Mouse (Mus musculus) T-helper 2 cell (primary cell): ENCODE results near the gene Nectin1.

Experiments used
- in situ Hi-C: fragments of 300-600 bp; cut with MboI, MseI; formaldehyde crosslinking; loops from one replicate; pipeline ENCODE4 v1.15.1; 2025; ENCODE audit warnings: high pct_unique_total_duplicates

The Nectin1 gene

DNA sequence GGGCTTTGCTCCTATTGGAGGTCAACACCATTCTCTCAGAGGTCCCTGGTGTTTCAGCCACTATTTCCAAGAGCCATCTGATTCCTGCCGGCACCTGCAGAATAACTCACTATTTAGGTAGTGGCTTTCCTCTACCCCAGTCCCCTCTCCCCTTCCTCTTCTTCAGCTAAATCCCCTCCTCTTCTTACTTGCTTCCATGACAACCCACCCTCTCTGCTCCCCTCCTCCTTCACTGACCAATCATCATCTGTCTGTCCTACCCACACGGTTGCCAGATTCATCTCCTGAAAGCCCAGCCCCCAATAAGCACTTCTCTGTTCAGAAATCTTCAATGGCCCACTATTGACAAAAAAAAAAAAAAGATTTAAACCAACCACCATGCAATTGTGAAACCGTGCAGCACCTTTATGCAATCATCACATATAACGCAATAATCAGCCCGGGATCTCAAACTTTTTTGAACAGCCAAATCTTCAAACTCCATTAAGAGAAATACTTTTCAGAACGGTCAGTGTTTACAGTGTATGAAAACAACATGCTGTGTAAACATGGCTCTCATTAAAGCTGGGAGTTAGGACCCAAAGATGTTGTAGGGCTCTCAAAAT is 5.2 kb upstream of the Nectin1 start:
- in situ Hi-C loops, result loop anchor here (25.0 kb wide), 1 partner anchor 349 kb away; no protein-coding TSS in a partner anchor

DNA sequence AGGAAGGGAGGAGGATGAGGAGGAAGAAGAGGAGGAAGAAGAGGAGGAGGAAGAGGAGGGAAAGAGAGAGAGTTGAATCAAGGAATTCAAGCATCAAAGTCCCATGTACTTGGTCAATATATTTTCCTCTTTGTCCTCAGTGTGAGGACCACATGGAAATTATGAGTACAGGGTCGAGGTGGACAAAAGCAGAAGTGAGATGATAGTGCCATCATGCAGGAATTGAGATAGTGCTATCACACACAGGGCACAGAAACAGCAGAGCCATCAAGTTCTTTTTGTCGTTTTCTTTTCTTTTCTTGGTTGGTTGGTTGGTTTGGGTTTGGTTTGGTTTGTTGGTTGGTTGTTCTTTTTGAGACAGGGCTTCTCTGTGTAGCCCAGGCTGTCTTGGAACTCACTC is 2.5 kb upstream of the Nectin1 start:
- in situ Hi-C loops, result loop anchor here (25.0 kb wide), 1 partner anchor 346 kb away; no protein-coding TSS in a partner anchor

DNA sequence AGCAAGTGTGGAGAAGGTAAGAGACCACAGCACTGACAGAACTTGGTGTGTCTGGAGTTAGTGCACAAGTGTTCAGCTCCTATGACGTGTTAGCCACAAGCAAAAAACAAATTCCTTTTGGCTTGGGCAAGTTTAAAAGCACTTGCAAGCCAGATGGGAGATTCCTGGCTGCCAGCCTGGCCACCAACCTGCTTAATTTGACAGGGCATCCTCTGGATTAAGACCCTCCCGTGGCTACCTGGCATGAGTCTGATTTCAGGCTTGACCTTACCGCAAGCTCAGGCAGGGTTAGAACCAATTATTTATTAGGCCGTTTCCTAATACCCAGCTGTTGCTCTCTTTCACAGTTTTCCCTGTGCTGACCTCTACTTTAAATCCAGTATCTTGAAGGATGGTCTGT is 1.7 kb upstream of the Nectin1 start:
- in situ Hi-C loops, result loop anchor here (25.0 kb wide), 1 partner anchor 345 kb away; no protein-coding TSS in a partner anchor

DNA sequence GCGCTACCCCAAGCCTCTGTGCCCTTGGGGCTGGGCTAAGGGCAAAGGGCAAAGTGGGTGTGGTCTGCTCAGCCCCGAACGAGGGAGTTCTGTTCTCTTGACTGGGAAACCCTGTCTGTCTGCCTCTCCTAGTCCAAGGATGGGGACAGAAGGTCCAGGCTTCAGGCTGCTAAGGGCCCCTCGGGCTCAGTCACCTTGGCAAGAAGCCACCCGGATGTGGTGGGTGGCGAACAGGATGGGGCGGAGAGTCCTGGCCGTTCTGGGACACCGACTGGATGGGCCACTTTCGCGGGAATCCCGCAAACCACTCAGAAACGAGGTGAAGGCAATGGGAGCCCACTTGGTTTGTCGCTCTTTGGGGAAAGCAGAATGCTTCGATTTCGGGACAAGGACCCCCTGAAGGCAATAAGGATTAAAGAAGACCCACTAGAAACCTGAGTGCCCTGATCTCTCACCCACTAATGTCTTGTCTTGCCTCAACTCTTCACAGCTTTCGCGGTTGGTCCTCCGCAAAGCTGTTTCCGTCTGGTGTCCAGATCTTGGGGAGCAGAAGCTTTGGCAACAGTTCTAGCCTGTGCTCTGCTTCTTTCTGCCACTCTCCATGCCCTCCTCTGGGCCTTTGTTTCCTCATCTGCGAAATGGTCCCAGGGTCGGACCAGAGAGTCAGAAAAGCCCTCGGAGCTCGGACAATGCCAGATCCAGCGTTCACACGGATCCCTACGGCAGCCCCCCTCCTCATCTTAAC is 710 bp upstream of the Nectin1 start:
- in situ Hi-C loops, result loop anchor here (25.0 kb wide), 1 partner anchor 344 kb away; no protein-coding TSS in a partner anchor

DNA sequence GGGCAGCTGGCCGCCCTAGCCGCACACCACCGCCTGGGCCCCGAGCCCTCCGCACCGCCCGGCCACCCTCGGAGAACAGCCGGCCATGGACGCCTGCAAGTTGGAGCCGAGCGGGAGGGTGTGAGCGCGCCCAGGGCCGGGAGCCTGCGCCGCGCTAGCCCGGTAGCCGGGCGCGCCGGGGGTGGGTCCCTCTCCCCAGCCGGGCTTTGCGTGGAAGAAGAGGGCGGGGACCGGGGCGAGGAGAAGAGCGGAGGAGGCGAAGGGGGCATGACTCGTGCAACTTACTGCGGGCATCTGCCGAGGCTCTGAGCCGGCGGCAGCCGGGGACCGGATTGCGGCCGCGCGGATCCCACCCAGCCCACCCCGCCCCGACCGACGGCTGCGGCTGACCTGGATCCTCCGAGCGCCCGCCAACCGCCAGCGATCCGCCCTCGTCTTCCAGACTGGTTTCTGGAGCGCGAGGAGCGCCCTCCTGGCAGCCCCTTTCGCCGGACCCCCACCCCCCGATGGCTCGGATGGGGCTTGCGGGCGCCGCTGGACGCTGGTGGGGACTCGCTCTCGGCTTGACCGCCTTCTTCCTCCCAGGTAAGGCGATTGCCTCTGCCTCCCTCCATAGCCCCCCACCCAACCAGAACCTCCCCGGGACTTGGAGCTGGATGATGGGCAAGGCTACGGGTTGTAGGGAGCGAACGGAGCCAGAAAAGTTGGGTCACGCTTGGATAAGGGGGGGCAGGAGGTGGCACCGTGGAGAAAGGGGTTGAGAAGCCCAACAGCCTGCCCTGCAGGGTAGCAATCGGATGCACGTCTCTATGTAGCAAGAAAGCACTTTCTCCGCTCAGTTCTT is 576 bp downstream of the Nectin1 start:
- in situ Hi-C loops, result loop anchor here (25.0 kb wide), 1 partner anchor 343 kb away; no protein-coding TSS in a partner anchor

DNA sequence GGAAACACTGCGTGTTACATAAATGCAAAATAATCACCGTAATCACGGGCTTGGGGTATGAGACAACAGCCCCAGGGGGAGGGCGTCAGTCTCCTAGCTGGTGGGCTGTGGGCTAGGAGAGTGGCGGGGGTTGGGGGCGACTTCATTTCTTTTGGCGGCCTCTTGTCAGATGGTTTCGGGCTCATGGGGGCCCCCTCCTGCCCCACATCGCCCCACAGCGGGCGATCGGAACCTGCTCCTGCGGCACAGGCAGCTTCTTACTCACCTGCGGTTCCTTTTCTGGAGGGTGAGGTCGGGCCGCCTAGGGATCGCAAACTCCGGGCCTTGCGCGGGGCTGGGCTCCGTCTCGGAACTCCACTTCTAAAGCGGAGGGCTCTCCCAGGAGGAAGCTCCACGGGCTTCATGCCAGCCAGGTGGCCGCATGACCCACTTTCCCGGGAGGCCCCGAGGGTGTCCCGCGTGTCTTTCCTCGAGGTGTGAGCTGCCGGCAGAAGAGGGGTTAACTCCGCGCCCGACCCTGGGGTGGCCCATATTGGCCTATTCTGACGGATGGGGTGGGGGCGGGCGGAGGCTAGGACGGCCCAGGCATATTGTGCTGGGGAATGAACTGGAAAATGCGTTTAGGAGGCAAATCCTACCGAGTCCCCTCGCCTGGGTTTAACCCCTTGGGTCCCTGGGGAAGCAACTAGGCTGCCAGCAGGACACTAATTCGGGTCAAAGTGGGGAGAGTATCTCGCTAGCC is 1.4 kb downstream of the Nectin1 start:
- in situ Hi-C loops, result loop anchor here (25.0 kb wide), 1 partner anchor 342 kb away; no protein-coding TSS in a partner anchor

DNA sequence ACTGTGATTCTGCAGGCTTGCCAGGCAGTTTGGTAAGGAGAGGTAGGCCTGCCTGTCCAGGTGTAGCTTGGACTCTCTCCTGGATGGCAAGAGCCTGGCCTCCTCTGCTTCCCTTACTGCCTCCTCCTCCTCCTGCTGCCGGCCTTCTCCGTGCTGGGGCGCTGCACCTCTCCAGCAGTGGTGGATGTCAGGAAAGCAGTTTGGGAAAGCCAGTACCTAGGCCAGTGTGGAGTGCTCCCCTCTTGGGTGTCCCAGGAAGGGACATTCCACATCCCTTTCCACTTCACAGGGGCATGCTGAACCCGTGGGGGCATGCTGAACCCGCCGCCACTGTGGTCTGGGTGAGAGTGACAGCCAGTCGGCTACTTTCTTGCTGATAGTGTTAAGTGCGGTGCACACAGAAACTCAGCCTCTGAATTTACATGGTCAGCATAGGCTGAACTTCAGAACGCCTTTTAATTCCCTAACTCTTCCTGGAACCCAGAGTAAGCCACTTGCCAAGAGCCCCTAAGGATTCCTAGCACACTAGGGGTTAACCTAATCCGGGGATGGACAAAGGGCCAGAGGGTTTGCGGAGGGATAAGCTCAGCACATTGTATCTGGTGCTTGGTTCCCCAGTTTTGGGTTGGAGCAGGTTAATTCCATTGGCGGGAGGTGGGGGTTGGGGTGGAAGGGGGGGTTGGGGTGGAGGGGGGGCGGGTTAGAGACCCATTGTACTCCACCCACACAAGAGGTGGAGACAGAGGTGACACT is 2.3 kb downstream of the Nectin1 start:
- in situ Hi-C loops, result loop anchor here (25.0 kb wide), 1 partner anchor 341 kb away; no protein-coding TSS in a partner anchor

DNA sequence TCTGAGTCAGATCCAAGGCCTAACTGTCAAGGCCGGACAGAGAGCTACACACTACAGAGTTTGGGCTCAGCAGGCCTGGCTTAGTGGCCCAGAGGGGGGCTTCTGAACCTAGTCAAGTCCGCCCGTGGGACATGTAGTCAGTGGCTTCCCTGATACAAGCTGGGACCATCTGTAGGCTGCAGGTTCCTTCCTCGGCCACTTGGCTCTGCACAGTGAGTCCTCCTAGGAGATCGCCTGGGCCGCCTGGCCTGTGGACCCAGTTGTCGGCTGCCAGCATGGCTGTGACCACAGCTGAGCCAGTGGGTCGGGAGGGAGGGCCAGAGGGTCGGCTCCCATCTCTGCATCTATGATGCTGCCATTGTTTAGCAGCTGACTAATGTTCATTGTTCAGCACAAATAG is 3.9 kb downstream of the Nectin1 start:
- in situ Hi-C loops, result loop anchor here (25.0 kb wide), 1 partner anchor 340 kb away; no protein-coding TSS in a partner anchor

DNA sequence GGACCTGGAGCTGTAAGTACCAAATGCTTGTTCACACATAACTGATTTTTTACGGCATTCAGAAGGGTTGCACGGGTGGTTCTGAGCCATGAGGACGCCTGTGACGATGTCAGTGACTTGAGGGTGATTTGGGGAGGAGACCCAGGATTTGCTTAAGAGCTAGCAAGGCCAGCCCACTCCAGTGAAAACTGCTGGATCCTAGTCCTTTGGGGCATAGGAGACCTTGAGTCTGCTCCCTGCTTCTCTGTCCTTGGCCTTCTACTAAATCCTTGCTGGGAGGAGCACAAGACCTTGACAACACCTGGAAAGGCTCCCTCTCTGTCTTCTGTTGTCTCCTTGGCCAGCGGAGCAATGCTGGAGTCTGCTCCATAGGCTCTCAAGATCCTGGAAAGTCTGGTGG is 4.7 kb downstream of the Nectin1 start:
- in situ Hi-C loops, result loop anchor here (25.0 kb wide), 1 partner anchor 339 kb away; no protein-coding TSS in a partner anchor

DNA sequence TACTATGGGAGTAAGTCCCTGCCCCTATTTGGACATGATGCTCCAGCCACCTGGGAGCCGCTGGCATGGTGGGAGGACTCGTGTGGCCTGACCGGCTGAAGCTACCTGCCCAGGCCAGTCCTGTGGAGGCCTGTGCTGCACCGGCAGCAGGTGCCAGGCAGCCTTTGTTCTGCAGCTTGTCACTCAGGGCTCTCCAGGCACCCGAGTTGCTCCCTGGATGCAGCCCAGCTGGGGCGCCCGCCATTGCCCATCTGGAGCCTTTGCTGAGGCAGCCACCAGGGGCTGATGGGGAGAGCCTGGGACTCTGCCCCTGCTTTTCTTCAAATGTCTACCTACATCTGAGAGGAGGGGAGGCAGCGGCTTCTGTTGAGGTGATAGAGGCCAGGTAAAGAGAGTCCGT is 6.3 kb downstream of the Nectin1 start:
- in situ Hi-C loops, result no loop called here

DNA sequence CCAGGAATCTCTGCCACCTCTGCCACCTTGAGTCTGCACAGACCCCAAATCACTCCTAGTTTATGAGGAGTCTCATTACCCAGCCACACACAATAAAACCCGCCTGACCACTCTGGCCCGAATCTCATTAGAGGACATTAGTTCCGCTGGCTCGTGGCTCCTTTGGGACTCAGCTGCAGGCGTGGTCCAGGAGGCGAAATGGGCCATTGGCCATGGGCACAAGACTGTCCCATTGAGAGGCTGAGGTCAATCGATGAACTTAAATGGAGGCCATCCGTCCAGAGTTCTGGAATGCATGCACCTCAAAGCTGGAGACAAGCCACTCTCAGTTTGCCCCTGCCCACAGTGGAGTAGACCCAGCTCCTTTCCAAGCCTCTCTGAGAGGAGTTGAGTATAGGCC is 7.3 kb downstream of the Nectin1 start:
- in situ Hi-C loops, result no loop called here

DNA sequence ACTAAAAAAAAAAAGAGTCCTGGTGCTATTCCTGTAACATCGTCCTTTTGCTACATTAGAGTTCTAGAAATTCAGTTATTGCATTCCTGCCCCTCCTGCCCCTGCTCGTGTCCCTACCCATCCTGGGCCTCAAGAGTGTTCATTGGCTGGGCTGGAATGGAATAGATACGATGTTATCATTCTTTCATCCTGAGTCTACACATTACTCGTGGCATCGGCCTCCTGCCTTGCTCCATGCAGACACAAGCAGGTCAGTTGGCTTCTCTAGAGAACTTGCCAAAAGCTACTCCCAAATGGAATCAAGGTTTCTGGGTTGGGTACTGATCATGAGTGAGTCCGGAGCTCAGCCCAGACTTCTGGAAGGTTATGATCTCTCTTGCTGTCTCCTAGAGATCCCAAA is 9.7 kb downstream of the Nectin1 start:
- in situ Hi-C loops, result no loop called here

DNA sequence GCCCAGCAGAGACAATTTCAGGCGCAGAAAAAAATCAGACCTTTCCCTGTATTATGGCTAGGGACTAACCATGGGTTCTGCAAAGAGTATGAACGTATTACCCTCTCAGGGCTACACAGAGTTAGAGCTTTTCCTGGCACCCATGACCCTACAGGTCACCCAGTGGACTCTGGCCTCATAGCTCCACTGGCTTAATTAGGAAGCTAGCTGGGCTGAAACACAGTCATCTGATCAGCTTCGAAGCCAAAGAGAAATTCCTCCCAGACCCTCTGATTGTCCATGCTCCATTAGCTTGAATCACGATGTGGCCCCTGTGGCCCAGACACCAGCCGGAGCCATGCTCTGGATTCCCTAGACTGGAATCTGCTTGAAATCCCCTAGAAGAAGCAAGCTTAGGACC is 10.3 kb downstream of the Nectin1 start:
- in situ Hi-C loops, result no loop called here

DNA sequence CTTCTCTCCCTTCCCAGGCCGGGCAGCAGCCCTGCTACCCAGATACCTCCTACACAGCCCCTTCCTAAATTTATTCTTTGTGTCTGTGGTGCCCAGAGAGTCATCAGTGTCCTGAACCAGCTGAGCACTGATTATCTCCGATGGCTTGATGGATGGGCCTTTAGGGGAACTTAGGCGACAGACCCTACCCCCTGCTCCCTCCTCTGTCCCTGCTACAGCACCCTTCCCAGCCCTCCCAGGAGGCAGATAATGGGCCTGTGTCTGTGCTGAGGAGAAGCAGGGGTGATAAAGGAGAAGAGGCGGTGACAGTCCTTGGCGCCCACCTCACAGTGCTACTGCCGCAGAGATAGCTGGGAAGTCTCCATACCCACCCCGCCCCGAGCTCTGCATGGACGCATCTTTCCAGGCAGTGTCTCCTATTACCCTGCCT is 11.0 kb downstream of the Nectin1 start:
- in situ Hi-C loops, result no loop called here

DNA sequence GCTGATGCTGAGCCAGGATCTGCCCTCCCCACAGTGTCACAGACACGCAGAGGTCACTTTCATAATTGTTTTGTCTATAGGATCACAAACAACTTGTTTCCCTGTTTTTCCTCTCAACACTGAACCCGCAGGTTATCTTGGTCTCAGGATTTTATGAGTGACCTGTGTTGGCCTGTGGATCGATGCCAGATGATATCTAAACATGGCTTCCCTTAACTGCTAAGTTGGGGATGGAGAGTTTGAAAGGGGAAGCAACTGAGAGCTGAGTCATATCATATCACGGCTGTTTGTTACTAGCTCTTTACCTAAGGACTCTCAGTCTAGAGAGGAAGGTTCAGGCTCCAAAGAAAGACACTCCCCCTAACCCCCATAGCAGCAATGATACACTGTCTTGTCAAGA is 11.7 kb downstream of the Nectin1 start:
- in situ Hi-C loops, result no loop called here

DNA sequence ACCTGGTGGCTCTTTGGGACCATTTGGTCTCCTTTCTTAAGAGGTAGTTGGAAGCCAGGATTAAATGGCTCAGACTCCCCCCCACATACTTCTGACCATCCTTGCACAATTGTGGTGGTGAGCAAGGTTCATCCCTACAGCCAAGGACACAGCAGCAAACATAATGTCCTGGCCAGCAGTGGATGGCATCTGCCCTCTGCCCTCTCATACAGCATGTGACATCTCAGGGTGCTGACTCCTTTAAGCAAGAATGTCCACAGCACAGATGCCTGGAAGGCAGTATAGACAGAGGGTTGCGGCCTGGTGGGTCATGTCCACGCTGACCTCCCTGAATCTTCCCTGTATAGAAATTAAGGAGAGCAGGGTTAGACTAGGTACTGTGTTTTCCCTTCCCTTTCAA is 12.1 kb downstream of the Nectin1 start:
- in situ Hi-C loops, result no loop called here

DNA sequence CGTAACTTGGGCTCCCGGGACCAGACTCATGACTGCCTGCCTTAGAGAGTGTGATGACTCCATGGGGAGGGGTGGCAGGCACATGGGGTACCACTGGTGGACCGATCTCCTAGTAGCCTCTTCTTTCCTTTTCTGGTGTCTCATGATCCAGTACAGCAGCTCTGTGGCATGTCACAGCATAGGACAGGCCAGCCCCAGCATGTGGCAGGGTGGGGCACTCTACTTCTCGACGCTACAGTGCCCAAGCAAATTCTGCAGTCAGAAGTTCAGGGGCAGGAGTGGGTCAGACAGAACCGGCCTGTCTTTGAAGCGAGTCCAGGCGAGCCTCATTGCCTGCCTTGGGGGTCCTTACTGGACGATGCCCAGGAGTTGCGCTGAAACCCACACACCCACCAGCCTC is 13.4 kb downstream of the Nectin1 start:
- in situ Hi-C loops, result no loop called here

DNA sequence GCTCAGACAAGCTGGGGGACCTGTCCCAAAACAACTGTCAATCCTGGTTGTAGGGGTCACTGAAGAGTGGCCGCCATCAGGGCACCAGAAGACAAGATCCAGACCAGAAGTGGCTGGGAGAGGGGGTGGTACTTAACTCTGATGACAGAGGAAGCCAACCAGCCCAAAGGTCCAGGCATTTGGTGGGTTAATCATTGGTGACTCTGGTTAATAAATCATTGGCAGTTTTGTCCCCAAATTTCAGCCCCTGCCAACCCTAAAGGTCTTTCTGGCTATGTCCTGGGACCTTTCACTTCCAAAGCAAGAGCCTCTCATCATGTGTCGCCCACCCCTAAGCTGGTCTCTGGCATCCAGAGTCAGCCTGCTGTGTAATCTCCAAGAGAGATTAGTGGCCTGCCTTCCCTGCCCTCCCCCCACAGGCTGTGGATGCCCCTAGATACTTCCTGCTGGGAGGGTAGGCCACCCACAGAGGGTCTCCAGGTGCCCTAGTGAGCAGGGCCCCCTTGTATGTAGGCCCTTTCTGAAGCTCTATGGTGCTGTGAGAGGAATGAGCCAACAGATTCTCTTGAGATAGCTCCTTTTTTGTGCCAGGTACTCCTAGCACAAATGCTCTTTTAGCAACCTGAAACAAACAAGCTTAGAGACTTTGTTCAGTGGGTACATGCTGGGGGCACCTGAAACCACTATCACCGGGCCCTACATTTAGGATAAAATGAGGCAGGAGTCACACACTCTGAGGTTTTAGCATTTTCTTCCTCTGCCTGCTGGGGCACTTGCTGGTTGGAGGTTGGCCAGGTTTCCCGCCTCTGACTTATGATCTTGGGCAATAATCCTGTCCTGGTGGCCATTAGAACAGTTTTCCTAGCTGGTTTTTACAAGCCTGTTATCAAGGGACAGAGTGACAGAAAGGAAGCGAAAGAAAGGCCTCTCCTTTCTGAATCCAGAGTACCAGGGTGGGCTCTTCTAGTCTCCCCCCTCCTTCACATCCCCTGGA is 14.5 kb downstream of the Nectin1 start:
- in situ Hi-C loops, result no loop called here

DNA sequence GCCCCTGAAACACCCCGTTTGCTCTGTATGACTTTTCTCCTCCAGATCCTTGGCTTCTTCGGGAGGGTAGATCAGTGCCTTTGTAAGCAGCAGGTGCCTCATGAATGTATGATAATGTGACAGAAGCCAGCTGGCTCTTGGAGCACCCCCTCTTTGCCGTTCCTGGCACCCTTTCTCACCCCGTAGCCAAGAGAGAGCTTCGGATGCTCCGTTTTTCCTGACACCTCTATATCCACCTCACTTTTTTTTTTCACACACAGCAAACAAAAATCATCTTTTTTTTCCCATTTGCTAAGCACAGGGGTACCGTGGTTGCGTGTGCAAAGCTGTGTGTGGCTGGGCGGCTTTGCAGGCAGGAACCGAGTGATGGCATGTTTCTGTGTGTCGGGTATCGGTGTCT is 16.3 kb downstream of the Nectin1 start:
- in situ Hi-C loops, result no loop called here
